Mouse (Mus musculus) stomach, embryonic 15.5 days (tissue): ENCODE results near the gene Sh3d19. TPM values are rescaled to one million over a fixed set of nuclear protein-coding genes. Genes with fewer than 3 reads are reported as not detected.
"Not testable (repeated sequence)": the region's sequence is repeated elsewhere in the genome, so short reads cannot be mapped to it uniquely, and the experiment has no call there.

Experiments
- ATAC-seq: fragments of 200-750 bp; cut with Nextera tagmentation; 2 replicates; pipeline ENCODE4 v1.8.0; 2017; ENCODE audit warnings: low read depth, moderate number of reproducible peaks, moderate TSS enrichment; ENCODE audit not compliant: insufficient read depth, low FRiP score
- H3K27ac ChIP-seq: fragments of 300-500 bp; sonication (generic); 2 replicates; pipeline ENCODE4 v1.5.1; 2015; ENCODE audit warnings: mild to moderate bottlenecking, inconsistent platforms
- H3K27me3 ChIP-seq: fragments of 300-500 bp; sonication (generic); replicated peaks from 2 replicates; pipeline ENCODE4 v1.6.1; 2015; ENCODE audit warnings: inconsistent platforms
- H3K36me3 ChIP-seq: fragments of 300-500 bp; sonication (generic); 2 replicates; pipeline ENCODE4 v1.6.1; 2015; ENCODE audit warnings: inconsistent platforms
- H3K4me1 ChIP-seq: fragments of 300-500 bp; sonication (generic); 2 replicates; pipeline ENCODE4 v1.6.1; 2015; ENCODE audit warnings: inconsistent platforms
- H3K4me2 ChIP-seq: fragments of 300-500 bp; sonication (generic); 2 replicates; pipeline ENCODE4 v1.6.1; 2015; ENCODE audit warnings: mild to moderate bottlenecking, inconsistent platforms
- H3K4me3 ChIP-seq: fragments of 300-500 bp; sonication (generic); replicated peaks from 2 replicates; pipeline ENCODE4 v1.5.1; 2015; ENCODE audit warnings: inconsistent platforms
- H3K9ac ChIP-seq: fragments of 300-500 bp; sonication (generic); 2 replicates; pipeline ENCODE4 v1.6.1; 2015; ENCODE audit warnings: inconsistent platforms
- H3K9me3 ChIP-seq: fragments of 300-500 bp; sonication (generic); 2 replicates; pipeline ENCODE4 v1.6.1; 2016; ENCODE audit warnings: inconsistent platforms
- WGBS: fragments of 180-500 bp; shearing (Covaris S2); methylation state at CpG from one replicate; pipeline ENCODE4 v1.1.7; 2015; 5-methylcytosine and 5-hydroxymethylcytosine counted together
- polyA plus RNA-seq: library from polyadenylated mRNA; unstranded; fragments of >200 nt; fragmentation: Nextera tagmentation; extraction: Ambion mirVana; gene quantifications from 2 replicates; pipeline ENCODE4 v1.2.1, GENCODE M21; 2015

The Sh3d19 gene
- polyA plus RNA-seq, 1 experiment from 2014 or later = 43.7 TPM

GRCm38 (mm10) chr3:85952696-85953283, 18.1 kb upstream of the Sh3d19 start:
- Histone ChIP-seq H3K27ac (no peak overlapping the region), H3K4me3 (no peak overlapping the region), H3K27me3 (no peaks in the 10 kb centered on the region), H3K36me3 (no peaks in the 10 kb centered on the region), H3K9me3 (no peaks in the 10 kb centered on the region), H3K9ac (no peak overlapping the region), H3K4me2 (no peak overlapping the region), H3K4me1 (no peaks in the 10 kb centered on the region)
- WGBS = 83% methylated on average over 10 of the region's 10 CpGs
- no peak for ATAC-seq

GRCm38 (mm10) chr3:85955269-85955668, 15.6 kb upstream of the Sh3d19 start:
- no peak overlapping the region for H3K4me2 ChIP-seq
- no peaks in the 10 kb centered on the region for H3K4me1 ChIP-seq
- H3K27ac ChIP-seq = no peak overlapping the region
- H3K9me3 ChIP-seq = no peaks in the 10 kb centered on the region
- H3K9ac ChIP-seq = no peak overlapping the region
- H3K27me3 ChIP-seq = no peaks in the 10 kb centered on the region
- WGBS = 81% methylated on average over 9 of the region's 9 CpGs
- H3K4me3 ChIP-seq = no peak overlapping the region
- H3K36me3 ChIP-seq = no peaks in the 10 kb centered on the region
- no peak for ATAC-seq

- H3K36me3 ChIP-seq = no peaks in the 10 kb centered on the region
- H3K27ac ChIP-seq = no peak overlapping the region
- ATAC-seq = no peak
- H3K4me3 ChIP-seq = no peak overlapping the region
- H3K4me2 ChIP-seq = no peak overlapping the region
- H3K4me1 ChIP-seq = no peaks in the 10 kb centered on the region
- H3K9me3 ChIP-seq = no peaks in the 10 kb centered on the region
- H3K27me3 ChIP-seq = no peaks in the 10 kb centered on the region
- H3K9ac ChIP-seq = no peak overlapping the region
- WGBS = 82% methylated on average over 5 of the region's 5 CpGs
Observed at GRCm38 (mm10) chr3:85955704-85956103, 15.2 kb upstream of the Sh3d19 start.

- Histone ChIP-seq H3K9me3 (no peaks in the 10 kb centered on the region), H3K4me2 (no peak overlapping the region), H3K27ac (no peak overlapping the region), H3K4me1 (no peaks in the 10 kb centered on the region), H3K27me3 (no peaks in the 10 kb centered on the region), H3K9ac (no peak overlapping the region), H3K4me3 (no peak overlapping the region), H3K36me3 (no peaks in the 10 kb centered on the region)
- WGBS = 65% methylated on average over 1 of the region's 1 CpGs
- no peak for ATAC-seq
Observed at GRCm38 (mm10) chr3:85959669-85960068, 11.2 kb upstream of the Sh3d19 start.

DNA sequence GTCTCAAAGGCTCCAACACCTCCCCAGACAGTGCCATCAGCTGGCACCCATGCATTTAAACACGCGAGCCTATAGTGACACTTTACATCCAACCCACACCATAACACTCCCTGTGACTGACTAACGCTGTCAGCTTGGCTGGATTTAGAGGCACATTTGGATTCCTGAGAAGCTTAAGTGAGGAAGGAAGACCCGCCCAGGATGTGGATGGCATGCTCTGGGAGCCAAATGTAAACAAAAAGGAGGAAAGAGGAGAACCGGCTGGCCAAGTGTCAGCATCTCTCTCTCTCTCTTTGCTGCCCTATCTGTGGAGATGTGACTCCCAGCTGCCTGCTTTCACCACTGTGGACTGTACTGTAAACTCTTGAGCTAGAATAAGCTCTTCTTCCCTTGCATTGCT, 9.8 kb upstream of the Sh3d19 start:
- Histone ChIP-seq H3K4me3 (no peak overlapping the region), H3K4me2 (no peak overlapping the region), H3K9me3 (no peaks in the 10 kb centered on the region), H3K27ac (0 out of 2 replicates have a peak overlapping the region, but pooled peaks have one; percentile 0), H3K36me3 (no peaks in the 10 kb centered on the region), H3K9ac (no peak overlapping the region), H3K4me1 (no peaks in the 10 kb centered on the region), H3K27me3 (no peaks in the 10 kb centered on the region)
- no peak for ATAC-seq
- WGBS = 12% methylated on average over 5 of the region's 5 CpGs

- Histone ChIP-seq H3K4me2 (no peak overlapping the region), H3K9me3 (no peaks in the 10 kb centered on the region), H3K27me3 (no peaks in the 10 kb centered on the region), H3K9ac (no peak overlapping the region), H3K4me1 (no peaks in the 10 kb centered on the region), H3K36me3 (no peaks in the 10 kb centered on the region), H3K4me3 (no peak overlapping the region), H3K27ac (no peak overlapping the region)
- WGBS = 84% methylated on average over 4 of the region's 4 CpGs
- no peak for ATAC-seq
Observed at GRCm38 (mm10) chr3:85965479-85965878, 5.4 kb upstream of the Sh3d19 start.

- Histone ChIP-seq H3K4me3 (no peak overlapping the region), H3K36me3 (no peaks in the 10 kb centered on the region), H3K9me3 (no peaks in the 10 kb centered on the region), H3K27me3 (no peaks in the 10 kb centered on the region), H3K4me2 (no peak overlapping the region), H3K27ac (no peak overlapping the region), H3K4me1 (no peaks in the 10 kb centered on the region), H3K9ac (no peak overlapping the region)
- WGBS = 85% methylated on average over 8 of the region's 8 CpGs
- no peak for ATAC-seq
Observed at GRCm38 (mm10) chr3:85969040-85969439, 1.9 kb upstream of the Sh3d19 start.

GRCm38 (mm10) chr3:85971599-85971975, 678 bp downstream of the Sh3d19 start:
- Histone ChIP-seq H3K27ac (peak overlapping the region; percentile 91), H3K9me3 (no peaks in the 10 kb centered on the region), H3K9ac (peak overlapping the region; percentile 73; the same call in 1 of the 2 replicates), H3K36me3 (no peaks in the 10 kb centered on the region), H3K4me1 (no peaks in the 10 kb centered on the region), H3K4me3 (peak overlapping the region; percentile 87), H3K27me3 (no peaks in the 10 kb centered on the region), H3K4me2 (peak overlapping the region; percentile 79)
- WGBS = 2% methylated on average over 13 of the region's 13 CpGs
- peak; percentile 51 for ATAC-seq

DNA sequence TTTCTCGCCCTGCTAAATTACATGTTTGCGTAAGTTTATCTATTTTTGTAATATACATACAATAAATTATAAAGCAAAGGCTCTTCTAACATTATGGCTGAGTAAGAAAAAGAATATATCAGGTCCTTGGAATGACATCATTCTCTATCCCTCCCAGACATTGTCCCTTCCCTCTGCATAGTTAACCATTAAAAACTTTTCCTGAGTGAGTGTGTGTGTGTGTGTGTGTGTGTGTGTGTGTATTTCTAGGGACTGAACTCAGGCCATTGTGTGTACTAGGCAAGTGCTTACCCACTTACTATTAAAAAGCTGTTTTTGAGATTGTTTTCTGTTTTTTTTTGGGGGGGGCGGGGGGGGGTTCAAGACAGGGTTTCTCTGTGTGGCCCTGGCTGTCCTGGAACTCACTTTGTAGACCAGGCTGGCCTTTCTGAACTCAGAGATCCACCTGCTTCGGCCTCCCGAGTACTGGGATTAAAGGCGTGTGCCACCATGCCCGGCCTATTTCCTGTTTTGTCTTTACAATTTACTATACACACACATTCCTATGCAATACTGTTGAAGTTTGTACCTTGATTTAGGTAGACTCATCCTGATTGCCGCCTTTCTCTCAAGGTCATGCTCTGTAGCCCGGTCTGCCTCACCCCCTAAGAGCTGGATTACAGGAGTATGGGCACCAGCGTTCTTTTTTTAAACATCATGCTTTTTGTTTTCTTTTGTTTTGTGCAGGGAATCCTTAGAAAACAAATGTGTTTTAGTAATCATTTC, 2.6 kb downstream of the Sh3d19 start:
- no peak overlapping the region for H3K4me3 ChIP-seq
- H3K4me1 ChIP-seq = no peaks in the 10 kb centered on the region
- no peaks in the 10 kb centered on the region for H3K36me3 ChIP-seq
- no peak for ATAC-seq
- H3K27me3 ChIP-seq = no peaks in the 10 kb centered on the region
- peak overlapping the region; percentile 79; the same call in 1 of the 2 replicates for H3K4me2 ChIP-seq
- no peak overlapping the region for H3K9ac ChIP-seq
- H3K9me3 ChIP-seq = no peaks in the 10 kb centered on the region
- H3K27ac ChIP-seq = peak overlapping the region; percentile 31; the same call in 1 of the 2 replicates
- WGBS = 80% methylated on average over 10 of the region's 10 CpGs

DNA sequence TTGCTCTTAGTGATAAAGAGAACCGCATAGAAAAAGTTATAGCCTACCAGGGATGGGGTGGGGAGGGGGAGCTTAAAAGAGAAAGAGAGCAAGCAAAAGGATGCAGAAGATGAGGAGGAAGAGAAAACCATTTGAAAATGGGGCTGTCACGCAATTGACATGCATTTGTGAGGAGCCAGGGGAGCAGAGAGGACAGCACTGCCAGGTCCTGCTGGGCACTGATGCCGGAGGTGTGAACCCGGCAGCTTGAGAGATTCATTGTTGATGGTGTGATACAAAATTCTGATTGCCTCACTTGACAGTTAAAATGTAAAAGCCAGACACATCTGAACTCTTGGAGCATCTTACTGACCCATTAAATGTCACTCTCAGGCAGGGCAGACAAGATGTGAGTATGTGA, 3.5 kb downstream of the Sh3d19 start:
- Histone ChIP-seq H3K4me1 (peaks cover 4% of the 10 kb centered on the region; the same call in 1 of the 2 replicates), H3K27me3 (no peaks in the 10 kb centered on the region), H3K27ac (no peak overlapping the region), H3K4me2 (no peak overlapping the region), H3K9me3 (no peaks in the 10 kb centered on the region), H3K36me3 (no peaks in the 10 kb centered on the region), H3K4me3 (no peak overlapping the region), H3K9ac (no peak overlapping the region)
- no peak for ATAC-seq
- 76% methylated on average over 4 of the region's 4 CpGs for WGBS

DNA sequence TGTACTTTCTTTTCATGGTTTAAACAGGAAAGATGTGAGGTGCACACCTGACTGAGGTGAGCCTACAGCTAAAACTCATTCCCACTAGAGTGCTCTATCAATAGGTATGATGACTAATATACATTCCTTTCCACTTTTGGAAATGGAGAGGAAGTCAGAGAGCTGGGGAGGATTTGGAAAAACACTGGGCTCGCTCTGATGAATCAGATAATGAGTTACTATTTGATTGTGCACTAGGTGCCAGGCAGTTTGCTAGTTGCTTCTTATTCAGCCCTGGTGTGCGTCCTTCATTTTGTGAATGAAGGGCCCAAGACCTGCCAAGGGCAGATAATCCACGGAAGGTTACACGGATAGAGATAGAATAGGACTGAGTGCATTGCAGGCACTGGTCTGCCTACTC, 9.1 kb downstream of the Sh3d19 start:
- no peak overlapping the region for H3K4me3 ChIP-seq
- H3K27me3 ChIP-seq = no peaks in the 10 kb centered on the region
- peaks cover 4% of the 10 kb centered on the region; the same call in 1 of the 2 replicates for H3K4me1 ChIP-seq
- no peaks in the 10 kb centered on the region for H3K36me3 ChIP-seq
- H3K4me2 ChIP-seq = no peak overlapping the region
- no peak overlapping the region; the same call in 1 of the 2 replicates for H3K27ac ChIP-seq
- no peak for ATAC-seq
- WGBS = 84% methylated on average over 4 of the region's 4 CpGs
- no peak overlapping the region for H3K9ac ChIP-seq
- no peaks in the 10 kb centered on the region for H3K9me3 ChIP-seq

- H3K4me3 ChIP-seq, ATAC-seq, H3K27me3 ChIP-seq, H3K9ac ChIP-seq, H3K9me3 ChIP-seq, H3K4me1 ChIP-seq, H3K36me3 ChIP-seq, H3K27ac ChIP-seq, H3K4me2 ChIP-seq: not testable (repeated sequence)
- 87% methylated on average over 3 of the region's 3 CpGs for WGBS
Observed at GRCm38 (mm10) chr3:85981761-85982160, 10.9 kb downstream of the Sh3d19 start.
